Mouse (Mus musculus): ENCODE data around the gene Tpd52l2. TPM values are rescaled to one million over a fixed set of nuclear protein-coding genes. Genes with fewer than 3 reads are reported as not detected.
A peak's percentile ranks its signal among the peaks of the same experiment; 100 is the strongest.

Gene Tpd52l2
- polyA plus RNA-seq, 1 experiment = 108 TPM

- Histone ChIP-seq H3K27me3 (ENCODE audit: control insufficient read depth, insufficient read depth, insufficient read length) (no peaks in the 10 kb centered on the region), H3K4me3 (no peak overlapping the region), H3K36me3 (ENCODE audit: control insufficient read depth, insufficient read depth) (peaks cover 38% of the 10 kb centered on the region), H3K4me2 (ENCODE audit: low read depth) (no peak overlapping the region), H3K79me2 (ENCODE audit: control insufficient read depth, insufficient read depth) (peaks cover 32% of the 10 kb centered on the region), H3ac (ENCODE audit: control insufficient read depth, insufficient read length) (no peak overlapping the region)
- TF ChIP-seq MAX (IDR thresholded peaks at IDR 0.05; ENCODE audit: low read depth) (no peak), SRF (IDR thresholded peaks at IDR 0.05; ENCODE audit: control insufficient read depth, insufficient read length, low read depth) (no peak), CEBPB (IDR thresholded peaks at IDR 0.05; ENCODE audit: insufficient read depth, poor library complexity, severe bottlenecking) (no peak), USF1 (IDR thresholded peaks at IDR 0.05; ENCODE audit: low read depth) (no peak), TCF3 (IDR thresholded peaks at IDR 0.05; ENCODE audit: insufficient read length, low read depth) (no peak), MYOD1 (IDR thresholded peaks at IDR 0.05; ENCODE audit: control insufficient read depth in 1 of 3, insufficient read length in 2 of 3, low read depth in 2 of 3) (no peak), TCF12 (IDR thresholded peaks at IDR 0.05; ENCODE audit: insufficient read depth, poor library complexity, severe bottlenecking) (no peak), POLR2AphosphoS2 (IDR thresholded peaks at IDR 0.05; ENCODE audit: insufficient read length, low read depth) (no peak), POLR2A (IDR thresholded peaks at IDR 0.05; ENCODE audit: insufficient read length, low read depth) (no peak), MYOG (IDR thresholded peaks at IDR 0.05; ENCODE audit: control insufficient read depth in 1 of 3, insufficient read depth in 1 of 3, insufficient read length in 2 of 3, low read depth in 2 of 3) (no peak), REST (IDR thresholded peaks at IDR 0.05; ENCODE audit: insufficient read depth, insufficient read length) (no peak), E2F4 (IDR thresholded peaks at IDR 0.05; ENCODE audit: insufficient read depth) (no peak)
Measured at GRCm38 (mm10) chr2:181548227-181548626, 51.3 kb downstream of the Tpd52l2 start.

DNA sequence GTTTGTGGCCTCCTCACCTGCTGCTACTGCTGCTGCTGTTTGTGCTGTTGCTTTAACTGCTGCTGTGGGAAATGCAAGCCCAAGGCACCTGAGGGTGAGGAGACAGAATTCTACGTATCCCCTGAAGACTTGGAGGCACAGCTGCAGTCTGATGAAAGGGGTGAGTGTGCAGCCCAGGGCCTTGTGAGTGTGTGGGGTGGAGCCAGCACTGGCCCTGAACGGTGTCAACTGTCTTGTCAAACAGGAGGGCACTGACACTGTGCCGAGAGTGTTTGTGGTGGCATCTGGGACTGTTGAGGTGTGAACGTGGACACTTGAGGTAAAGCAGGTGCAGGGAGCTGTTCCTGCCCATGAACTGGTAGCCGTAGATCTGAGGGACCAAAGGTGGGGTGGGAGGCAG lies 51.7 kb downstream of the Tpd52l2 start:
- no peaks in the 10 kb centered on the region for H3K27me3 ChIP-seq (ENCODE audit: control insufficient read depth, insufficient read depth, insufficient read length)
- no peak overlapping the region for H3K4me3 ChIP-seq
- peaks cover 38% of the 10 kb centered on the region for H3K36me3 ChIP-seq (ENCODE audit: control insufficient read depth, insufficient read depth)
- H3K4me2 ChIP-seq (ENCODE audit: low read depth) = no peak overlapping the region
- peaks cover 27% of the 10 kb centered on the region for H3K79me2 ChIP-seq (ENCODE audit: control insufficient read depth, insufficient read depth)
- H3ac ChIP-seq (ENCODE audit: control insufficient read depth, insufficient read length) = no peak overlapping the region
- TF ChIP-seq POLR2AphosphoS2 (IDR thresholded peaks at IDR 0.05; ENCODE audit: insufficient read length, low read depth) (no peak), TCF3 (IDR thresholded peaks at IDR 0.05; ENCODE audit: insufficient read length, low read depth) (no peak), MYOD1 (IDR thresholded peaks at IDR 0.05; ENCODE audit: control insufficient read depth in 1 of 3, insufficient read length in 2 of 3, low read depth in 2 of 3) (peak; percentile 17 to 89 (median 68)), POLR2A (IDR thresholded peaks at IDR 0.05; ENCODE audit: insufficient read length, low read depth) (no peak), CEBPB (IDR thresholded peaks at IDR 0.05; ENCODE audit: insufficient read depth, poor library complexity, severe bottlenecking) (no peak), E2F4 (IDR thresholded peaks at IDR 0.05; ENCODE audit: insufficient read depth) (no peak), USF1 (IDR thresholded peaks at IDR 0.05; ENCODE audit: low read depth) (no peak), REST (IDR thresholded peaks at IDR 0.05; ENCODE audit: insufficient read depth, insufficient read length) (no peak), SRF (IDR thresholded peaks at IDR 0.05; ENCODE audit: control insufficient read depth, insufficient read length, low read depth) (no peak), MAX (IDR thresholded peaks at IDR 0.05; ENCODE audit: low read depth) (no peak), TCF12 (IDR thresholded peaks at IDR 0.05; ENCODE audit: insufficient read depth, poor library complexity, severe bottlenecking) (peak; percentile 34), MYOG (IDR thresholded peaks at IDR 0.05; ENCODE audit: control insufficient read depth in 1 of 3, insufficient read depth in 1 of 3, insufficient read length in 2 of 3, low read depth in 2 of 3) (peak; percentile 7 to 93 (median 80))

- peaks cover 38% of the 10 kb centered on the region for H3K36me3 ChIP-seq (ENCODE audit: control insufficient read depth, insufficient read depth)
- no peak overlapping the region for H3K4me3 ChIP-seq
- TF ChIP-seq TCF12 (IDR thresholded peaks at IDR 0.05; ENCODE audit: insufficient read depth, poor library complexity, severe bottlenecking) (peak; percentile 96), REST (IDR thresholded peaks at IDR 0.05; ENCODE audit: insufficient read depth, insufficient read length) (no peak), CEBPB (IDR thresholded peaks at IDR 0.05; ENCODE audit: insufficient read depth, poor library complexity, severe bottlenecking) (no peak), POLR2A (IDR thresholded peaks at IDR 0.05; ENCODE audit: insufficient read length, low read depth) (no peak), SRF (IDR thresholded peaks at IDR 0.05; ENCODE audit: control insufficient read depth, insufficient read length, low read depth) (no peak), MYOD1 (IDR thresholded peaks at IDR 0.05; ENCODE audit: control insufficient read depth in 1 of 3, insufficient read length in 2 of 3, low read depth in 2 of 3) (peak; percentile 90 to 98 (median 94)), TCF3 (IDR thresholded peaks at IDR 0.05; ENCODE audit: insufficient read length, low read depth) (peak; percentile 96), MYOG (IDR thresholded peaks at IDR 0.05; ENCODE audit: control insufficient read depth in 1 of 3, insufficient read depth in 1 of 3, insufficient read length in 2 of 3, low read depth in 2 of 3) (peak; percentile 91 to 98 (median 98))
- no peak overlapping the region for H3ac ChIP-seq (ENCODE audit: control insufficient read depth, insufficient read length)
- peaks cover 12% of the 10 kb centered on the region for H3K79me2 ChIP-seq (ENCODE audit: control insufficient read depth, insufficient read depth)
- no peak overlapping the region for H3K4me2 ChIP-seq (ENCODE audit: low read depth)
- no peaks in the 10 kb centered on the region for H3K27me3 ChIP-seq (ENCODE audit: control insufficient read depth, insufficient read depth, insufficient read length)
Measured at GRCm38 (mm10) chr2:181550233-181550632, 53.3 kb downstream of the Tpd52l2 start.

GRCm38 (mm10) chr2:181553772-181554171 lies 56.8 kb downstream of the Tpd52l2 start:
- Histone ChIP-seq H3K36me3 (ENCODE audit: control insufficient read depth, insufficient read depth) (peaks cover 27% of the 10 kb centered on the region), H3ac (ENCODE audit: control insufficient read depth, insufficient read length) (no peak overlapping the region)
- TF ChIP-seq REST (IDR thresholded peaks at IDR 0.05; ENCODE audit: insufficient read depth, insufficient read length) = no peak
- no peak for TF ChIP-seq E2F4 (IDR thresholded peaks at IDR 0.05; ENCODE audit: insufficient read depth)
- no peak for TF ChIP-seq CEBPB (IDR thresholded peaks at IDR 0.05; ENCODE audit: insufficient read depth, poor library complexity, severe bottlenecking)
- TF ChIP-seq SRF (IDR thresholded peaks at IDR 0.05; ENCODE audit: control insufficient read depth, insufficient read length, low read depth) = no peak
- TF ChIP-seq TCF3 (IDR thresholded peaks at IDR 0.05; ENCODE audit: insufficient read length, low read depth) = no peak
- no peak for TF ChIP-seq USF1 (IDR thresholded peaks at IDR 0.05; ENCODE audit: low read depth)
- TF ChIP-seq MYOD1 (IDR thresholded peaks at IDR 0.05; ENCODE audit: control insufficient read depth in 1 of 3, insufficient read length in 2 of 3, low read depth in 2 of 3) = no peak
- no peak for TF ChIP-seq POLR2AphosphoS2 (IDR thresholded peaks at IDR 0.05; ENCODE audit: insufficient read length, low read depth)
- no peak for TF ChIP-seq MAX (IDR thresholded peaks at IDR 0.05; ENCODE audit: low read depth)
- no peak for TF ChIP-seq TCF12 (IDR thresholded peaks at IDR 0.05; ENCODE audit: insufficient read depth, poor library complexity, severe bottlenecking)
- TF ChIP-seq MYOG (IDR thresholded peaks at IDR 0.05; ENCODE audit: control insufficient read depth in 1 of 3, insufficient read depth in 1 of 3, insufficient read length in 2 of 3, low read depth in 2 of 3) = no peak
- TF ChIP-seq POLR2A (IDR thresholded peaks at IDR 0.05; ENCODE audit: insufficient read length, low read depth) = no peak

More at GRCm38 (mm10) chr2:181553772-181554171, 56.8 kb downstream of the Tpd52l2 start:
- Histone ChIP-seq H3K4me3 (no peak overlapping the region), H3K79me2 (ENCODE audit: control insufficient read depth, insufficient read depth) (no peaks in the 10 kb centered on the region), H3K27me3 (ENCODE audit: control insufficient read depth, insufficient read depth, insufficient read length) (no peaks in the 10 kb centered on the region), H3K4me2 (ENCODE audit: low read depth) (no peak overlapping the region)

Data from myocyte (in vitro differentiated cells).